Mouse (Mus musculus) erythroblast, embryonic 14.5 days (primary cell): ENCODE results near the gene Rgs3. TPM values are rescaled to one million over a fixed set of nuclear protein-coding genes. Genes with fewer than 3 reads are reported as not detected.

Experiments used
- H3K27me3 ChIP-seq: 2 replicates; pipeline ENCODE4 v1.6.1; 2012; ENCODE audit warnings: inconsistent platforms; ENCODE audit not compliant: control insufficient read depth
- H3K36me3 ChIP-seq: 2 replicates; pipeline ENCODE4 v1.6.1; 2012; ENCODE audit warnings: mild to moderate bottlenecking, inconsistent platforms; ENCODE audit not compliant: control insufficient read depth
- H3K4me1 ChIP-seq: 2 replicates; pipeline ENCODE4 v1.6.1; 2012; ENCODE audit warnings: inconsistent platforms; ENCODE audit not compliant: control insufficient read depth
- H3K4me3 ChIP-seq: replicated peaks from 2 replicates; pipeline ENCODE3; 2012; ENCODE audit warnings: moderate library complexity, mild to moderate bottlenecking, inconsistent platforms
- H3K9me3 ChIP-seq: 2 replicates; pipeline ENCODE4 v1.6.1; 2012; ENCODE audit warnings: low read length, inconsistent platforms, mixed read lengths; ENCODE audit not compliant: control insufficient read depth
- GATA1 ChIP-seq: IDR thresholded peaks from 2 replicates; pipeline ENCODE4 v1.6.1; 2012; ENCODE audit warnings: low read length, inconsistent platforms, mixed read lengths
- TAL1 ChIP-seq: IDR thresholded peaks from 3 replicates; pipeline ENCODE4 v1.6.1; 2012; ENCODE audit warnings: low read length, inconsistent platforms, mixed read lengths
- polyA plus RNA-seq: library from polyadenylated mRNA; stranded (reverse); fragments of >175 nt; gene quantifications from 2 replicates; pipeline ENCODE4 v1.2.3, GENCODE M21; 2012

The Rgs3 gene
- polyA plus RNA-seq, 1 experiment = 0.13 TPM

DNA sequence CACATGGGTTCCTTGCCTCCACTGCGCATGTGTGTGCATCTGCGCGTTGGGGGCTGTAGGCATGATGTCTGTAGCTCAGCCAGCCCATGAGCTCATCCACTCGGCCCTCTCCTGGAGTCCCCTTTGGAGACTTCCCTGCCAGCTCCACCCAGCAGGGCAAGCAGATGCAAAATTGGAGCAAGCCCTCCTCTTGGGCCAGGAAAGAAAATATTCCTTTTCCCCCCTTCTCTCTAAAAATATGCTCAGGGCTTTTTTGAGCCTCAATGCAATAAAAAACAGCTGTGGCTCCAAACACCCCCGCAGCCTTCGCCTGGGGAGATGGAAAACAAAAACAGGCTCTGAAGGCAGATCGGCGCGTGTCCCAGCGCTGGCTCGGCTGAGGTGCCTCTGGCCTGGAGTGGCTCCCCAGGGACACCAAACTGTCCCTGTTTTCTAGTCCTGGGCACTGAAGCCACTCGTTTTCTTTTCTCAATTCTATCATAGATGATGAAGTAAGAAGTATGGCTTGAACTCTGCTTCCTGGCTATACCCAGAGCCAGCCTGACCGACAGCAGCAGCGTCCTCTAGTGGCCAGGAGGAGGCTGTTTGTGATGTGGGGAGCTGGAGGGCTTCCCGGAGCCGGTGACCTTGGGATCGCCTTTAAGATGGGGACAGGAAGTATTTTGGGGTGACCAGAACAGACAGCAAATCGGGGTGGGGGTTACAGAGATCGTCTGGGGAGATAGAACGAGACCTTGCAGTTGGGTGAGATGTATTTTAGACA is 168.1 kb downstream of the Rgs3 start:
- H3K9me3 ChIP-seq = no peaks in the 10 kb centered on the region
- no peaks in the 10 kb centered on the region for H3K27me3 ChIP-seq
- no peaks in the 10 kb centered on the region for H3K4me1 ChIP-seq
- TF ChIP-seq GATA1 (no peak), TAL1 (no peak)
- no peaks in the 10 kb centered on the region for H3K36me3 ChIP-seq
- no peak overlapping the region for H3K4me3 ChIP-seq

DNA sequence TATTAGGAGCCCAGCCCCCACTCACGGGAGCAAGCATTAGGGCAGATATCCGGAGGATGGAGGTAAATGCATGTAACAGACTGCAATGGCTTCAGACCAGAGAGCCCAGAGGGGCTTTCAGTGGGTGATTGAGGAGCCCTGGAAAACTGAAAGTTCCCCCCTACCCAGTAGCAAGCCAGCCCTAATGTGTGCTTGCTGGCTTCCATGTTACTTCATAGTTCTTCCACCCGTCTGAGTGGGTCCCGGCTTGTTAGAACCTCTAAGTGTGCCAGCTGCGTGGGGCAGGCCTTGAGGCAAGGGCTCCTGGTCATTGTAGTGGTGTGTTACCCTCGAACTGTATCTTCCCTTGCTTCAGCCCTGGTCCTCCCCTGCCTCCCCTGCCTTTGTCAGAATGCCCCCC is 168.8 kb downstream of the Rgs3 start:
- Histone ChIP-seq H3K4me3 (no peak overlapping the region), H3K27me3 (no peaks in the 10 kb centered on the region)

DNA sequence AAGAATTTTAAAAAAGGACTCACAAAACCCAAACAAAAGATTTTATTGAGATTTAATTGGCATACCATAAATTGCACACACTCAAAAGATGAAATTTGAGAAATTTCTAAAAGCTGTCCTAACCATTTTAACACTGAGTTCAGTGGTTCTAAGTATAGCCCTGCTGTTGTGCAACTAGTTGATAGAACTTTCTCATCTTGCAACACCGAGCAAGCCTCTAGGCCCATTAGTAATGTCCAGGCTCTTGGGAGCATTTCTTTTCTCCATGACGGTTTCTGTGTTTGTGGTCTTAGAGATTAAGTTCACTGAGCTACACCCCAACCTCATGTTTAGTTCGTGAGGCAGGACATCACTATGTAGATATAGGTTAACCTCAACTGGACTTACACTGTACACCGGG is 169.5 kb downstream of the Rgs3 start:
- Histone ChIP-seq H3K4me1 (no peaks in the 10 kb centered on the region), H3K27me3 (no peaks in the 10 kb centered on the region), H3K36me3 (no peaks in the 10 kb centered on the region), H3K9me3 (no peaks in the 10 kb centered on the region), H3K4me3 (no peak overlapping the region)
- no peak for TF ChIP-seq TAL1
- TF ChIP-seq GATA1 = no peak

More for the DNA sequence above, 168.8 kb downstream of the Rgs3 start:
- Histone ChIP-seq H3K4me1 (no peaks in the 10 kb centered on the region), H3K9me3 (no peaks in the 10 kb centered on the region), H3K36me3 (no peaks in the 10 kb centered on the region)
- TF ChIP-seq GATA1 (no peak), TAL1 (no peak)

DNA sequence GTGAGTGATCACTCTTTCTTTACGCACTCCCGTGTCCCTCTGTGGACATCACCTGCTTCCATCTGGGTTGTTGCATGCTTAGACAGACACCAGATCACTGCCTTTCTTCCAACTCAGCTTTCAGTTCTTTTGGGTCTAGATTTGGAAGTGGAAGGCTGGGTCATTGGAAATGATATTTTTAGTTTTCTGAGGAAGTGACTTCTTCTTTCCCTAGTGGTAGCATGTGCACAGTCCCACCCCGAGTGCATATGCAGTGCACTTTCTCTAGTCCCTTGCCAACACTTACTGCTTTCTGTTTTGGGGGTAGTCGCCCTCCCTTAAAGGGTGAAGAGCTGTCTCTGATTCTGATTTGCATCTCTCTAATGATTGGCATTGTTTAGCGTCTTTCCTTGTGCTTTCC is 170.3 kb downstream of the Rgs3 start:
- no peaks in the 10 kb centered on the region for H3K9me3 ChIP-seq
- TF ChIP-seq TAL1 (no peak), GATA1 (no peak)
- no peaks in the 10 kb centered on the region for H3K27me3 ChIP-seq
- no peaks in the 10 kb centered on the region for H3K36me3 ChIP-seq
- no peak overlapping the region for H3K4me3 ChIP-seq
- H3K4me1 ChIP-seq = no peaks in the 10 kb centered on the region

DNA sequence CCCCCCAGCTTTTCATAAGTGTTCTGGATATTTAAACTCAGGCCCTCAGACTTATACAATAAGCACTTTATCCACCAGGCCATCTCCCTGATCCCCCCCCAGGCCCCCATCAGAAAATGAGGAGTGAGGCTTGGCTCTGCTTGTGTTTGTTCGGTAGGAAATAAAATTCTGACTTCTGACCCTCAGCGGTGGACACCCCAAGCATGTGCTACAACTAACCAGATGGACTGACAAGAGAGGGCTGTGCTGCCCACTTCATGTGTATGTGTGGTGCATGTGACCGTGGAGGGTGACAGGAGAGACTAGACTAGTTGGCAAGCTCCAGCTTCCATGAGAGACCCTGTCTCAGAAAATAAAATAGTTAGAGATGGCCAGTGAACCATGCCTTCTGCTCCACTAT is 171.2 kb downstream of the Rgs3 start:
- no peaks in the 10 kb centered on the region for H3K4me1 ChIP-seq
- no peaks in the 10 kb centered on the region for H3K9me3 ChIP-seq
- H3K27me3 ChIP-seq = no peaks in the 10 kb centered on the region
- no peaks in the 10 kb centered on the region for H3K36me3 ChIP-seq
- no peak for TF ChIP-seq TAL1
- no peak for TF ChIP-seq GATA1
- no peak overlapping the region for H3K4me3 ChIP-seq

DNA sequence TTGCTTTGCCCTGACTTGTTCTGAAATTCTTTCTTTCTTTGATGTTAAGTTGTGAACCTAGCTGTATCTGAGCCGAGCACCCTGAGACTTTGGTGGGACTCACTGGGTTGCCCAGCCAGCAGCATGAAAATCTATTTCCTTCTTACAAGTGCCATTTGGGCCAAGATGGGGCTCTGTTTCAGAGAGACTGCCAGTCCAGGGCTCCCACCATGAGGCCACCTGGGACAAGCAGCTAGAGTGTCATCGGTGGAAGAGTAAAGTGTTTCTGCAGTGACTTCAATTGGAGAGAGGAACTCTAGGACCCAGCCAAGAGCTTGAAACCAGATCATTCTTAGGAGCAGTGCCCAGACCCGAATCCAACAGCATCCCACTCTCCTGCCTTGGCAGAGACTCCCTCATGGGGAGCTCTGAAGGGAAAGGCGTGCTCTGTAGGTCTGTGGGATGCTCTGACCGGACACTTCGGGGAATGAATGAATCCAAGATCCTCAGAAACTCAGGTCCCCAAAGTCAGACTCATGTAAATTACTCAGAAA is 171.9 kb downstream of the Rgs3 start:
- Histone ChIP-seq H3K27me3 (no peaks in the 10 kb centered on the region), H3K36me3 (no peaks in the 10 kb centered on the region), H3K9me3 (no peaks in the 10 kb centered on the region), H3K4me3 (no peak overlapping the region), H3K4me1 (no peaks in the 10 kb centered on the region)
- TF ChIP-seq GATA1 = no peak
- no peak for TF ChIP-seq TAL1

DNA sequence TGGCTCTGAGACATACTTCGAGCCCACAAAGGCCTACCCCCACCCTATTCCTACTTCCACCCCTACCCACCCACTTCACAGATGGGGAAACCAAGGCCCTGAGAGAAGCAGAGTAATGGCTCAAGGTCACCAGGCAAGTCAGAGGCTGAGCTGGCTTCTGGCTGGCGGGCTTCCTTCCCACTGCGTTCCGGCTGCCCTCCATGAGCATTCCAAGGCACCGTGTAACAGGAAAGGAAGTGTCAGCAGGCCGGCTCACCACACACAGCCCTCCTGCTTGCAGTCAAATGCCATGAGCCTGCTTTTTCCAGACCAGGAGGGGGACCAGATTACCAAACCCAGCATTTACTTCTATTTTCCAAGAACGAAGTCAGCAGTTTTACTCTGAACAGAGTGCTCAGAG is 172.4 kb downstream of the Rgs3 start:
- Histone ChIP-seq H3K4me3 (no peak overlapping the region), H3K9me3 (no peaks in the 10 kb centered on the region), H3K36me3 (no peaks in the 10 kb centered on the region), H3K27me3 (no peaks in the 10 kb centered on the region), H3K4me1 (no peaks in the 10 kb centered on the region)
- no peak for TF ChIP-seq TAL1
- TF ChIP-seq GATA1 = no peak

DNA sequence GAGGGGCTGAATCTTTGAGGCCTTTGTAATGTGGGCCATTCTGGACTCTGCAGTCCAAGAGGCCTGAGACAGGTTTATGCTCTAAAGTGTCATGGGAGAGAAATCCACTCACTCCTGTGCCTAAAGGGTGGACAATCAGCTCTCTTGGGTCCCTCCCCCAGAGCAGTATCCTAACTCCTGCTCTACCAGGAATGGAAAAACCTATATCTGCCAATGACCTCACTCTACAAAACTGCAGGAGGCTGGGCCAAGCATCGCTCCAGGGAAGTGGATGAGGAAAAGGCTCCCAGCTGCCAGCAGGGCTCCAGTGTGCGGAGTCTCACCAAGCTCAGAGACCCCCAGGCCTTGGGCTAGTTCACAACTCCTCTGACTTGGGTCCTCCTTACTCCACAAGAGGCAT is 173.2 kb downstream of the Rgs3 start:
- no peaks in the 10 kb centered on the region for H3K4me1 ChIP-seq
- H3K27me3 ChIP-seq = no peaks in the 10 kb centered on the region
- no peaks in the 10 kb centered on the region for H3K36me3 ChIP-seq
- H3K4me3 ChIP-seq = no peak overlapping the region
- TF ChIP-seq GATA1 (no peak), TAL1 (no peak)
- H3K9me3 ChIP-seq = no peaks in the 10 kb centered on the region

DNA sequence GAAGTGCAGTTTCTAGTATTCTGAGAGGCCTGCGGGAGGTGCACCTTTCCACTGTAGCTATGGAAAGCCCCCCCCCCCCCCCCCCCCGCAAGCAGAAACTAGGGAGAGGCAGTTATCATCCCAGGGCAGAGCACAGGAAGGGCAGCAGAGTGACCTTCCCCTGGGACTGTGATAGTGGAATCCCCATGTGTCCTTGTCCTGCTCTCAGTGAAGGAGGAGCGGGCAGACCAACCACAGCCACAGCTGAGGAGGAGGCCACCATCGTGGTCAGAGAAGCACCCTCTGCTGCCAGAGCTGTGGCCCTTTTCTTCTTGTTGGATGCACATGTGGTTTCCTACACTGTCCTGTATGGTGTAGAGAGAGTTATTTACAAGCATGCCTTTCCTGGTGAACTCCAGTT is 174.3 kb downstream of the Rgs3 start:
- H3K4me3 ChIP-seq = no peak overlapping the region
- H3K4me1 ChIP-seq = no peaks in the 10 kb centered on the region
- H3K36me3 ChIP-seq = no peaks in the 10 kb centered on the region
- no peaks in the 10 kb centered on the region for H3K9me3 ChIP-seq
- TF ChIP-seq GATA1 (no peak), TAL1 (no peak)
- H3K27me3 ChIP-seq = no peaks in the 10 kb centered on the region
